8 mouse cellular contexts compared by ENCODE assay signal in the genomic region with DNA sequence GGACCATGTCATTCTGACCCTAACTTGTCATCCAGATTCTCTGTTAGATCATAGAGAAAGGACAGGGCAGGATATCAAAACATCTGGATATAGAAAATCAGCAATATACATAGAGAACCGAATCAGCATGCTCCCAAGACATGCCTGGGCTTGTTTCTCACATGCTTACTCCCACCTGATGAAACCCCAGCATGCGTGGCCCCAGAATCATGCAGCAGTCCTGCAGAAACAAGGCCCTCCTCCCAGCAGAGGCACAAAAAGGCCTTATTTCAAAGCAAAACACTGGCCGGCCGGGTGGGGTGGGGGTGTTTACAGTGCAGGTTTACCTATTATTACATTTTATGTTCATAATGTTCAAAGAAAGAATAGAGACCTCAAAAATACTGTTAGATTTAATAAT. TPM values are rescaled to one million over a fixed set of nuclear protein-coding genes. Genes with fewer than 3 reads are reported as not detected.
DNase-seq lines count a peak whose midpoint lies in the region; ATAC-seq and TF ChIP-seq lines count a peak whose summit lies in the region.

No protein-coding gene starts in this region.

- peaks cover 21% of the 10 kb centered on the region for H3K4me1 ChIP-seq in heart, embryonic 15.5 days (replicated peaks)
- H3K4me1 ChIP-seq in forebrain, embryonic 10.5 days, result peaks cover 20% of the 10 kb centered on the region
- H3K4me1 ChIP-seq in midbrain, embryonic 11.5 days (ENCODE audit: control insufficient read depth, insufficient read depth, low read length), result peaks cover 4% of the 10 kb centered on the region
- H3K4me1 ChIP-seq in kidney, adult 2 months (ENCODE audit: control insufficient read depth, insufficient read depth, low read length), result peaks cover 7% of the 10 kb centered on the region; the same call in 1 of the 2 replicates

- TF ChIP-seq CTCF in kidney, adult 2 months (conservative IDR thresholded peaks at IDR 0.05; ENCODE audit: insufficient read depth, insufficient read length, low read depth, low read length), result no peak

- H3K9ac ChIP-seq in heart, embryonic 15.5 days, result no peak overlapping the region
- peak overlapping the region; percentile 54 for H3K9ac ChIP-seq in midbrain, embryonic 11.5 days (ENCODE audit: low read length)

- no peaks in the 10 kb centered on the region for H3K9me3 ChIP-seq in heart, embryonic 15.5 days (replicated peaks)
- H3K9me3 ChIP-seq in forebrain, embryonic 10.5 days, result no peaks in the 10 kb centered on the region
- no peaks in the 10 kb centered on the region for H3K9me3 ChIP-seq in midbrain, embryonic 11.5 days (ENCODE audit: control insufficient read depth, low read length)

- H3K27ac ChIP-seq in heart, embryonic 15.5 days, result no peak overlapping the region
- peak overlapping the region; percentile 93 for H3K27ac ChIP-seq in forebrain, embryonic 10.5 days
- H3K27ac ChIP-seq in midbrain, embryonic 11.5 days (ENCODE audit: low read depth, low read length), result no peak overlapping the region
- H3K27ac ChIP-seq in kidney, adult 2 months (ENCODE audit: insufficient read depth, low read depth, low read length), result no peak overlapping the region

- no peaks in the 10 kb centered on the region for H3K36me3 ChIP-seq in heart, embryonic 15.5 days
- peaks cover 7% of the 10 kb centered on the region for H3K36me3 ChIP-seq in forebrain, embryonic 10.5 days (replicated peaks)
- H3K36me3 ChIP-seq in midbrain, embryonic 11.5 days (ENCODE audit: control insufficient read depth, insufficient read depth, low read length), result no peaks in the 10 kb centered on the region
- no peaks in the 10 kb centered on the region for H3K36me3 ChIP-seq in kidney, adult 2 months (ENCODE audit: control insufficient read depth, insufficient read depth, low read length)

- H3K27me3 ChIP-seq in heart, embryonic 15.5 days, result peaks cover 4% of the 10 kb centered on the region; the same call in 1 of the 2 replicates
- peaks cover 12% of the 10 kb centered on the region for H3K27me3 ChIP-seq in forebrain, embryonic 10.5 days (ENCODE audit: poor library complexity, severe bottlenecking)
- H3K27me3 ChIP-seq in midbrain, embryonic 11.5 days (ENCODE audit: control insufficient read depth, insufficient read depth, low read length), result no peaks in the 10 kb centered on the region; the same call in 1 of the 2 replicates
- H3K27me3 ChIP-seq in kidney, adult 2 months (replicated peaks; ENCODE audit: control insufficient read depth, insufficient read depth, low read length), result no peaks in the 10 kb centered on the region

- H3K4me2 ChIP-seq in heart, embryonic 15.5 days, result peak overlapping the region; percentile 93
- H3K4me2 ChIP-seq in midbrain, embryonic 11.5 days, result peak overlapping the region; percentile 76

- DNase-seq in heart, adult 11 months, result no peak
- peak; percentile 76 for DNase-seq in ES-CJ7 (ENCODE audit: low read depth, low spot score)
- peak; percentile 16 for DNase-seq in forebrain, embryonic 10.5 days (ENCODE audit: extremely low spot score, low spot score)
- DNase-seq in midbrain, embryonic 11.5 days (ENCODE audit: low spot score, missing footprints), result peak; percentile 83
- DNase-seq in retina, embryonic 14.5 days (ENCODE audit: low spot score), result no peak
- no peak for DNase-seq in frontal cortex, postnatal 14 days (ENCODE audit: low spot score in 2 of 2)
- DNase-seq in kidney, adult 2 months, result no peak

- TF ChIP-seq POLR2A in kidney, adult 2 months (IDR thresholded peaks at IDR 0.05; ENCODE audit: low read depth, low read length), result no peak

- H3K4me3 ChIP-seq in heart, embryonic 15.5 days, result peak overlapping the region; percentile 30
- peak overlapping the region; percentile 82 for H3K4me3 ChIP-seq in forebrain, embryonic 10.5 days
- H3K4me3 ChIP-seq in midbrain, embryonic 11.5 days (ENCODE audit: low read depth, low read length), result peak overlapping the region; percentile 11; the same call in 1 of the 2 replicates
- no peak overlapping the region for H3K4me3 ChIP-seq in kidney, adult 2 months (ENCODE audit: insufficient read depth, low read depth, low read length)

- ATAC-seq in heart, embryonic 15.5 days (replicated peaks; ENCODE audit: insufficient number of reproducible peaks, insufficient read depth, low FRiP score, low read depth), result no peak
- no peak for ATAC-seq in midbrain, embryonic 11.5 days (ENCODE audit: low FRiP score)

- WGBS in heart, embryonic 15.5 days, result 75% methylated on average over 4 of the region's 4 CpGs
- WGBS in forebrain, embryonic 10.5 days, result 49% methylated on average over 4 of the region's 4 CpGs
- 38% methylated on average over 4 of the region's 4 CpGs for WGBS in midbrain, embryonic 11.5 days
- 66% methylated on average over 4 of the region's 4 CpGs for WGBS in kidney, adult 2 months

RNA-seq across cellular contexts. Expression of gene Zmat3, which starts 1.6 kb away (rescaled TPM):
- polyA plus RNA-seq in heart, embryonic 15.5 days (2015; fragmentation: Nextera tagmentation; extraction: Ambion mirVana), result 3.4 and 3.6 TPM in 2 replicates
- 7.5 and 8.2 TPM in 2 replicates for polyA plus RNA-seq in forebrain, embryonic 10.5 days (2016; fragmentation: Nextera tagmentation; extraction: Ambion mirVana)
- 10.7 and 12.1 TPM in 2 replicates for polyA plus RNA-seq in midbrain, embryonic 11.5 days (2014; fragmentation: Nextera tagmentation; extraction: Ambion mirVana)
- polyA plus RNA-seq in kidney, adult 2 months (2012; rRNA removed), result 9.5 and 9.9 TPM in 2 replicates

RNA-seq across cellular contexts. Expression of gene Pik3ca, which starts 33.3 kb away (rescaled TPM):
- 7.1 and 7.2 TPM in 2 replicates for polyA plus RNA-seq in heart, embryonic 15.5 days (2015; fragmentation: Nextera tagmentation; extraction: Ambion mirVana)
- 5.0 and 8.0 TPM in 2 replicates for polyA plus RNA-seq in forebrain, embryonic 10.5 days (2016; fragmentation: Nextera tagmentation; extraction: Ambion mirVana)
- 12.7 and 14.0 TPM in 2 replicates for polyA plus RNA-seq in midbrain, embryonic 11.5 days (2014; fragmentation: Nextera tagmentation; extraction: Ambion mirVana)
- 7.9 and 10.2 TPM in 2 replicates for polyA plus RNA-seq in kidney, adult 2 months (2012; rRNA removed)

Comparison
In these comparisons a context has a peak if more than half of its experiments do, and no peak if none do; other contexts are left out.
1. DNase-seq: peak in ES-CJ7 (single experiment), forebrain, embryonic 10.5 days (single experiment) and midbrain, embryonic 11.5 days (single experiment); none in heart, adult 11 months (single experiment), retina, embryonic 14.5 days (single experiment), frontal cortex, postnatal 14 days (0 of 2) and kidney, adult 2 months (single experiment).